Mouse (Mus musculus): ENCODE measurements around the gene Drd1. TPM values are rescaled to one million over a fixed set of nuclear protein-coding genes. Genes with fewer than 3 reads are reported as not detected.

Gene Drd1
- polyA plus RNA-seq, 1 experiment from 2014 or later: 0.39 TPM

DNA sequence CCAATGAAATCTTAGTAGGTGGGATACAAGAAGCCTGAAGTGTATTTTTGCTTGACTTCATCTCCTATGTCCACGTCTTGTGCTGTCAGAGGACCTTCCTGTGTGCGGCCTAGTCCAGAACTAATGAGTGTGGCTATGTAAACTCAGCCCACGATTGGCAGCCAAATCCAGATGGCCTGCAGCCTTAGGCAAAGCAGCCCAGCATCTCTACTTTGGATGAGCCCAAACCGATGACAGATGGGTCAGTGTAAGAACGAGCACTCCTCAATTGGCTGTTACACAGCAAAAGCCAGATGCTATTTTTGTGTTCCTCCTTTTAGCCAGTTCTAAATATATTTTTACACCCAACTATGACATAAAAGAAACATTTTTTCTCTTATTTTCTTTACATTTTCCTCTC lies 32.2 kb downstream of the Drd1 start:
- H3K27me3 ChIP-seq (ENCODE audit: insufficient read depth, low read length): no peaks in the 10 kb centered on the region
- ATAC-seq (ENCODE audit: low FRiP score, low TSS enrichment): no peak
- no peaks in the 10 kb centered on the region for H3K9me3 ChIP-seq (ENCODE audit: low read length)
- no peaks in the 10 kb centered on the region for H3K4me1 ChIP-seq (ENCODE audit: insufficient read depth, low read length)
- H3K9ac ChIP-seq (replicated peaks; ENCODE audit: low read length): no peak overlapping the region
- H3K36me3 ChIP-seq (ENCODE audit: insufficient read depth, low read length): no peaks in the 10 kb centered on the region
- H3K4me2 ChIP-seq (replicated peaks; ENCODE audit: low read depth, low read length): no peak overlapping the region
- 75% methylated on average over 5 of the region's 5 CpGs for WGBS
- H3K27ac ChIP-seq (ENCODE audit: low read length): no peak overlapping the region
- no peak overlapping the region for H3K4me3 ChIP-seq (ENCODE audit: low read length)

DNA sequence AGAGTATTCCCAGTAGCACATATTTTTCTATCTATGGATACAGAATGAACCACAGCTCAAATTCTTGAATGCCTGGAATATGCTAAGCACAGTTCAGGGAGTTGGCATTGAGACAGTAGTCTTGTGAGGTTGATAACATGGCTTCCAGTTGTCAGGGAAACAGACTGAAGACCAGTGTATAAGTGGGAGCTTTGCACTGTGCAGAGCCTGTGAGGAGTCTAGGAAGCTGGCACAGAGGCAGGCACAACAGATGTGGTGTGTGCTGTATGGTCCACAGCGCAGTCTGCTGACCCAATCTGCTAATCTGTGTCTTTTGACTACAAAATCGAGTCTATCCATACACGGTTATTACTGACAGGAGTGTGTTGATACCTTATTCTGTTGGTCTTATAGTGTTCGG lies 46.8 kb downstream of the Drd1 start:
- ATAC-seq (ENCODE audit: low FRiP score, low TSS enrichment): no peak
- Histone ChIP-seq H3K9me3 (ENCODE audit: low read length) (no peaks in the 10 kb centered on the region), H3K9ac (replicated peaks; ENCODE audit: low read length) (no peak overlapping the region), H3K36me3 (ENCODE audit: insufficient read depth, low read length) (no peaks in the 10 kb centered on the region), H3K4me2 (replicated peaks; ENCODE audit: low read depth, low read length) (no peak overlapping the region), H3K4me1 (ENCODE audit: insufficient read depth, low read length) (no peaks in the 10 kb centered on the region), H3K27ac (ENCODE audit: low read length) (no peak overlapping the region), H3K4me3 (ENCODE audit: low read length) (no peak overlapping the region), H3K27me3 (ENCODE audit: insufficient read depth, low read length) (no peaks in the 10 kb centered on the region)
- WGBS: 94% methylated on average over 4 of the region's 4 CpGs

Other genes starting within 250 kb of the Drd1 start
- gene Sfxn1, start 16.2 kb upstream of the Drd1 start, polyA plus RNA-seq (2015; fragmentation: Nextera tagmentation; extraction: Ambion mirVana): 103 TPM in 2 replicates
- gene Hrh2, start 136.4 kb upstream of the Drd1 start, polyA plus RNA-seq (2015; fragmentation: Nextera tagmentation; extraction: Ambion mirVana): 0.06 TPM in 1 of 2 replicates, not detected in the other